Mouse (Mus musculus) myocyte (in vitro differentiated cells): ENCODE results near the gene Mavs. TPM values are rescaled to one million over a fixed set of nuclear protein-coding genes. Genes with fewer than 3 reads are reported as not detected.

Experiments used
- H3K27me3 ChIP-seq: one replicate; pipeline ENCODE4 v1.6.1; 2011; ENCODE audit not compliant: control insufficient read depth, insufficient read depth, insufficient read length
- H3K36me3 ChIP-seq: one replicate; pipeline ENCODE4 v1.6.1; 2011; ENCODE audit not compliant: control insufficient read depth, insufficient read depth
- H3K4me2 ChIP-seq: one replicate; pipeline ENCODE4 v1.6.1; 2011; ENCODE audit warnings: low read depth, control low read depth
- H3K4me3 ChIP-seq: one replicate; pipeline ENCODE4 v1.5.1; 2011; ENCODE audit warnings: mild to moderate bottlenecking, control low read depth, moderate library complexity
- H3K79me2 ChIP-seq: one replicate; pipeline ENCODE4 v1.6.1; 2011; ENCODE audit not compliant: control insufficient read depth, insufficient read depth
- H3ac ChIP-seq: one replicate; pipeline ENCODE4 v1.6.1; 2011; ENCODE audit not compliant: control insufficient read depth, insufficient read length
- CEBPB ChIP-seq: IDR thresholded peaks from 2 replicates; pipeline ENCODE4 v1.6.1; 2011; ENCODE audit warnings: mild to moderate bottlenecking, moderate library complexity; ENCODE audit not compliant: poor library complexity, insufficient read depth, severe bottlenecking
- E2F4 ChIP-seq: IDR thresholded peaks from one replicate; pipeline ENCODE4 v1.6.1; 2011; ENCODE audit warnings: mild to moderate bottlenecking, control low read depth, moderate library complexity; ENCODE audit not compliant: insufficient read depth
- MAX ChIP-seq: IDR thresholded peaks from one replicate; pipeline ENCODE4 v1.6.1; 2011; ENCODE audit warnings: low read depth, mild to moderate bottlenecking, control low read depth
- MYOD1 ChIP-seq, 3 experiments: IDR thresholded peaks; one replicate each; pipeline ENCODE4 v1.6.1; 2011; ENCODE audit warnings: control low read depth in 2 of 3, low read depth in 2 of 3, mild to moderate bottlenecking in 2 of 3, moderate library complexity in 1 of 3; ENCODE audit not compliant: insufficient read length in 2 of 3, control insufficient read depth in 1 of 3
- MYOG ChIP-seq, 3 experiments: IDR thresholded peaks; one replicate each; pipeline ENCODE4 v1.6.1; 2011; ENCODE audit warnings: control low read depth in 2 of 3, low read depth in 2 of 3, mild to moderate bottlenecking in 2 of 3; ENCODE audit not compliant: insufficient read length in 2 of 3, control insufficient read depth in 1 of 3, insufficient read depth in 1 of 3
- POLR2A ChIP-seq: IDR thresholded peaks from one replicate; pipeline ENCODE4 v1.6.1; 2011; ENCODE audit warnings: low read depth, mild to moderate bottlenecking, control low read depth, moderate library complexity; ENCODE audit not compliant: insufficient read length
- POLR2AphosphoS2 ChIP-seq: IDR thresholded peaks from one replicate; pipeline ENCODE4 v1.6.1; 2011; ENCODE audit warnings: low read depth, control low read depth; ENCODE audit not compliant: insufficient read length
- REST ChIP-seq: IDR thresholded peaks from one replicate; pipeline ENCODE4 v1.6.1; 2011; ENCODE audit warnings: mild to moderate bottlenecking, control low read depth, moderate library complexity; ENCODE audit not compliant: insufficient read depth, insufficient read length
- SRF ChIP-seq: IDR thresholded peaks from one replicate; pipeline ENCODE4 v1.6.1; 2011; ENCODE audit warnings: low read depth; ENCODE audit not compliant: control insufficient read depth, insufficient read length
- TCF12 ChIP-seq: IDR thresholded peaks from one replicate; pipeline ENCODE4 v1.6.1; 2011; ENCODE audit warnings: mild to moderate bottlenecking, control low read depth; ENCODE audit not compliant: poor library complexity, insufficient read depth, severe bottlenecking
- TCF3 ChIP-seq: IDR thresholded peaks from one replicate; pipeline ENCODE4 v1.6.1; 2011; ENCODE audit warnings: low read depth, control low read depth; ENCODE audit not compliant: insufficient read length
- USF1 ChIP-seq: IDR thresholded peaks from one replicate; pipeline ENCODE4 v1.6.1; 2011; ENCODE audit warnings: low read depth, mild to moderate bottlenecking, control low read depth, moderate library complexity
- polyA plus RNA-seq: library from polyadenylated mRNA; unstranded; fragments of >200 nt; fragmentation: generic; extraction: Trizol; gene quantifications from one replicate; pipeline ENCODE4 v1.2.1, GENCODE M21; 2012; ENCODE audit warnings: missing spikeins

Gene Mavs
- polyA plus RNA-seq: 16.6 TPM

GRCm38 (mm10) chr2:131233307-131234126 lies at the start of gene Mavs:
TSS of gene Mavs (plus strand) at chr2:131234063.
- peak; percentile 83 for TF ChIP-seq POLR2A
- peak; percentile 90 for TF ChIP-seq POLR2AphosphoS2
- TF ChIP-seq E2F4: no peak
- no peak for TF ChIP-seq MAX
- peak in 1 of 3 experiments; percentile 11 for TF ChIP-seq MYOG (IDR thresholded peaks at IDR 0.05; ENCODE audit: control insufficient read depth in 1 of 3, insufficient read depth in 1 of 3, insufficient read length in 2 of 3, low read depth in 2 of 3)
- TF ChIP-seq MYOD1 (IDR thresholded peaks at IDR 0.05; ENCODE audit: control insufficient read depth in 1 of 3, insufficient read length in 2 of 3, low read depth in 2 of 3): peak in 1 of 3 experiments; percentile 55
- no peak for TF ChIP-seq USF1
- TF ChIP-seq TCF12: no peak
- peak; percentile 71 for TF ChIP-seq SRF
- TF ChIP-seq CEBPB: no peak
- TF ChIP-seq REST: no peak
- no peak for TF ChIP-seq TCF3
- Histone ChIP-seq H3K4me2 (peak within 1 kb of the TSS; percentile 99), H3K4me3 (peak within 1 kb of the TSS; percentile 57), H3K36me3 (peaks cover 8% of the 10 kb centered on the region), H3K79me2 (no peaks in the 10 kb centered on the region), H3K27me3 (no peaks in the 10 kb centered on the region), H3ac (peak within 1 kb of the TSS; percentile 5)

GRCm38 (mm10) chr2:131186343-131186742 lies 47.5 kb upstream of the Mavs start:
- TF ChIP-seq TCF3 (peak; percentile 47), POLR2A (no peak), MYOD1 (IDR thresholded peaks at IDR 0.05; ENCODE audit: control insufficient read depth in 1 of 3, insufficient read length in 2 of 3, low read depth in 2 of 3) (peak; percentile 81 to 96 (median 94)), SRF (no peak), E2F4 (no peak), MYOG (IDR thresholded peaks at IDR 0.05; ENCODE audit: control insufficient read depth in 1 of 3, insufficient read depth in 1 of 3, insufficient read length in 2 of 3, low read depth in 2 of 3) (peak in 1 of 3 experiments; percentile 74)
- Histone ChIP-seq H3K79me2 (peaks cover 21% of the 10 kb centered on the region), H3K27me3 (no peaks in the 10 kb centered on the region)

GRCm38 (mm10) chr2:131186771-131187601 lies 46.9 kb upstream of the Mavs start, which contains the start of the genes Cdc25b and Spef1:
TSS of gene Cdc25b (plus strand) at chr2:131186949.
TSS of gene Spef1 (minus strand) at chr2:131187282.
- Histone ChIP-seq H3K79me2 (peaks cover 21% of the 10 kb centered on the region), H3K27me3 (no peaks in the 10 kb centered on the region), H3K4me3 (peak within 1 kb of the TSS; percentile 54), H3K4me2 (peak within 1 kb of the TSS; percentile 98), H3K36me3 (peaks cover 5% of the 10 kb centered on the region), H3ac (peak within 1 kb of the TSS; percentile 14)
- TF ChIP-seq MAX (no peak), POLR2A (peak; percentile 78), REST (no peak), MYOD1 (IDR thresholded peaks at IDR 0.05; ENCODE audit: control insufficient read depth in 1 of 3, insufficient read length in 2 of 3, low read depth in 2 of 3) (peak in 2 of 3 experiments; percentile 43 to 60), SRF (no peak), TCF12 (no peak), POLR2AphosphoS2 (peak; percentile 70), TCF3 (no peak), CEBPB (no peak), USF1 (no peak), MYOG (IDR thresholded peaks at IDR 0.05; ENCODE audit: control insufficient read depth in 1 of 3, insufficient read depth in 1 of 3, insufficient read length in 2 of 3, low read depth in 2 of 3) (peak in 1 of 3 experiments; percentile 10), E2F4 (peak; percentile 69)

More at GRCm38 (mm10) chr2:131186343-131186742, 47.5 kb upstream of the Mavs start:
- no peak overlapping the region for H3ac ChIP-seq
- peak overlapping the region; percentile 98 for H3K4me2 ChIP-seq
- no peaks in the 10 kb centered on the region for H3K36me3 ChIP-seq
- H3K4me3 ChIP-seq: peak overlapping the region; percentile 54

- peak overlapping the region; percentile 98 for H3K4me2 ChIP-seq
- peaks cover 21% of the 10 kb centered on the region for H3K79me2 ChIP-seq
- no peaks in the 10 kb centered on the region for H3K27me3 ChIP-seq
- TF ChIP-seq TCF12 (no peak), SRF (no peak), MYOD1 (IDR thresholded peaks at IDR 0.05; ENCODE audit: control insufficient read depth in 1 of 3, insufficient read length in 2 of 3, low read depth in 2 of 3) (no peak), POLR2A (peak; percentile 8)
- peak overlapping the region; percentile 14 for H3ac ChIP-seq
- peaks cover 10% of the 10 kb centered on the region for H3K36me3 ChIP-seq
- peak overlapping the region; percentile 54 for H3K4me3 ChIP-seq
These were observed 46.3 kb upstream of the Mavs start for GRCm38 (mm10) chr2:131187602-131187922.
